Mouse (Mus musculus): Measurements from ENCODE around the gene Ifit2.
A peak's percentile ranks its signal among the peaks of the same experiment; 100 is the strongest.
"Not testable (repeated sequence)": the region's sequence is repeated elsewhere in the genome, so short reads cannot be mapped to it uniquely, and the experiment has no call there.

Ifit2 gene

GRCm38 (mm10) chr19:34539422-34539821, 11.1 kb upstream of the Ifit2 start:
- no peak for ATAC-seq (ENCODE audit: insufficient number of reproducible peaks, low FRiP score, low TSS enrichment)

- no peak for ATAC-seq (ENCODE audit: insufficient number of reproducible peaks, low FRiP score, low TSS enrichment)
These were observed 4.3 kb upstream of the Ifit2 start for GRCm38 (mm10) chr19:34546211-34546610.

- no peak for ATAC-seq (ENCODE audit: insufficient number of reproducible peaks, low FRiP score, low TSS enrichment)
These were observed 2.5 kb upstream of the Ifit2 start for GRCm38 (mm10) chr19:34547976-34548375.

- ATAC-seq (ENCODE audit: insufficient number of reproducible peaks, low FRiP score, low TSS enrichment), result no peak
These were observed 325 bp upstream of the Ifit2 start for GRCm38 (mm10) chr19:34550205-34550533.

- no peak for ATAC-seq (ENCODE audit: insufficient number of reproducible peaks, low FRiP score, low TSS enrichment)
These were observed 1.5 kb downstream of the Ifit2 start for GRCm38 (mm10) chr19:34551981-34552380.

- ATAC-seq (ENCODE audit: insufficient number of reproducible peaks, low FRiP score, low TSS enrichment), result no peak
These were observed 2.5 kb downstream of the Ifit2 start for GRCm38 (mm10) chr19:34553021-34553420.

- no peak for ATAC-seq (ENCODE audit: insufficient number of reproducible peaks, low FRiP score, low TSS enrichment)
These were observed 3.0 kb downstream of the Ifit2 start for GRCm38 (mm10) chr19:34553522-34553921.

GRCm38 (mm10) chr19:34554061-34554460, 3.6 kb downstream of the Ifit2 start:
- ATAC-seq (ENCODE audit: insufficient number of reproducible peaks, low FRiP score, low TSS enrichment), result no peak

GRCm38 (mm10) chr19:34556621-34557020, 6.1 kb downstream of the Ifit2 start:
- ATAC-seq (ENCODE audit: insufficient number of reproducible peaks, low FRiP score, low TSS enrichment), result no peak

GRCm38 (mm10) chr19:34562556-34562955, 12.1 kb downstream of the Ifit2 start:
- no peak for ATAC-seq (ENCODE audit: insufficient number of reproducible peaks, low FRiP score, low TSS enrichment)

- ATAC-seq (ENCODE audit: insufficient number of reproducible peaks, low FRiP score, low TSS enrichment), result no peak
These were observed 15.8 kb downstream of the Ifit2 start for GRCm38 (mm10) chr19:34566178-34566784.

GRCm38 (mm10) chr19:34568988-34569895, 18.7 kb downstream of the Ifit2 start:
- no peak for ATAC-seq (ENCODE audit: insufficient number of reproducible peaks, low FRiP score, low TSS enrichment)

- no peak; the same call in 1 of the 2 replicates for ATAC-seq (ENCODE audit: insufficient number of reproducible peaks, low FRiP score, low TSS enrichment)
These were observed 19.5 kb downstream of the Ifit2 start for GRCm38 (mm10) chr19:34569896-34570476.

GRCm38 (mm10) chr19:34571080-34571479, 20.6 kb downstream of the Ifit2 start:
- no peak for ATAC-seq (ENCODE audit: insufficient number of reproducible peaks, low FRiP score, low TSS enrichment)

GRCm38 (mm10) chr19:34573650-34574049, 23.2 kb downstream of the Ifit2 start:
- no peak for ATAC-seq (ENCODE audit: insufficient number of reproducible peaks, low FRiP score, low TSS enrichment)

GRCm38 (mm10) chr19:34577121-34577520, 26.6 kb downstream of the Ifit2 start:
- no peak for ATAC-seq (ENCODE audit: insufficient number of reproducible peaks, low FRiP score, low TSS enrichment)

GRCm38 (mm10) chr19:34582696-34583095, 32.2 kb downstream of the Ifit2 start:
- not testable (repeated sequence) for ATAC-seq (ENCODE audit: insufficient number of reproducible peaks, low FRiP score, low TSS enrichment)

- ATAC-seq (ENCODE audit: insufficient number of reproducible peaks, low FRiP score, low TSS enrichment), result 0 out of 2 replicates have a peak, but pooled peaks have one; percentile 17
These were observed 32.8 kb downstream of the Ifit2 start, which contains the start of gene Ifit3 for GRCm38 (mm10) chr19:34583126-34583766. TSS of gene Ifit3 (plus strand) at chr19:34583531.

- ATAC-seq (ENCODE audit: insufficient number of reproducible peaks, low FRiP score, low TSS enrichment), result not testable (repeated sequence)
These were observed 35.4 kb downstream of the Ifit2 start for GRCm38 (mm10) chr19:34585740-34586458.

All from cerebellum, adult (tissue).